Mouse (Mus musculus) frontal cortex, postnatal 36 days (tissue): ENCODE data around the gene Gbx2.

ENCODE experiments used
- DNase-seq, 2 experiments: peaks; one replicate each; pipeline ENCODE4 v3.0.0; 2022; ENCODE audit warnings: low spot score in 2 of 2

The Gbx2 gene

DNA sequence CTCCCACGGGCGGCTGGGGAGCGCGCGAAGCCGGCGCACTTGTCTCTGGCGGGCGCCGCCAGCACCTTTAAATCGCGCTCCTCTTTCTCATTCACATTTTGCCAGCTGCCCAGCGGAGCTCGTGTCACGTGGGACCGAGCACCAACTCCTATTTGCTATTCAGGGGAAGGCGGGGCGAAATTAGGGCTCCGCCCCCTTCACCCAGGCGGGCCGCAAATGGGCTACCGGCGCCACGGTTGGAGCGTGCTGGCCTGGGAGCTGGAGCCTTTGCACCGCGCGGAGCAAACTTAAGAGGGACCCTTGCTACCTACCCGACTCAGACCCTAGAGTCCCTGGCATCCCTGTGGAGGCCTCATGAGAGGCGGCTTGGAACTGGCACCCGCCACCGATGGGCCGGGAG lies at the start of gene Gbx2:
Gene Gbx2, minus strand, starts transcription at position 60 of the 400 bp plus-strand sequence.
- DNase-seq, result no peak

DNA sequence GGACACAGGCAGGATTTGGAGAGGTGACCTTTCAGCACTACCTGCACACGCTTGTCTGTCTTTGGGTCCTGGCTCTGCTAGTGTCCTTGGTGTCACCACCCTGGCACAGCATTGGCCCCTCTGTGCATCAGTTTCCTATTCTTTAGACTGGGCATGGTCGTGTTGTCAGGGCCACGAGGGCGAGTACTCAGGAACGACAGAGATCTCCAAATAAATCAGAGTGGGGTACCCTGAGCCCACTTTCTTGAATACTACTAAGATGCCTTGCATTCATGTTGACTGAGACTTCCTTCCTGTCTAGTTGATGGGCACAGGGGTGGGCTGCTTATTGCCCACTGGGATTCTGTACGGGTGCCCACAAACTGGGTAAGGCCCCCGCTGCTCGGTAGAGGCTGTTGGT lies 46.3 kb upstream of the Gbx2 start:
- DNase-seq, result no peak

DNA sequence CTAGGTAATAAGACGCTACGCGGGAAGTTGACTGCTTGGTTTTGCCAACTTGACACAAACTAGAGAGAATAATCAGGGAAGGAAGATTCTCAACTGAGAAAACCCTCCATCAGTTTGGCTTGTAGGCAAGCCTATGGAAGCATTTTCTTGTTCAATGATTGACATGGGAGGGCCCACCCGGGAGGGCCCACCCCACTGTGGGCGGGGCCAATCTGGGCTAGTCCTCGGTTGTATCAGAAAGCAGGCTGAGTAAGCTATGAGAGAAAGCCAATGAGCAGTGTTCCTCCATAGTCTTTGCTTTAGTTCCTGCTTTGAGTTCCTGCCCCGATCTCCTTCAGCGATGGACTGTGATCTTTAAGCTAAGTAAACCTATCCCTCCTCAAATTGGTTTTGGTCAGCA lies 45.4 kb upstream of the Gbx2 start:
- DNase-seq, result no peak

DNA sequence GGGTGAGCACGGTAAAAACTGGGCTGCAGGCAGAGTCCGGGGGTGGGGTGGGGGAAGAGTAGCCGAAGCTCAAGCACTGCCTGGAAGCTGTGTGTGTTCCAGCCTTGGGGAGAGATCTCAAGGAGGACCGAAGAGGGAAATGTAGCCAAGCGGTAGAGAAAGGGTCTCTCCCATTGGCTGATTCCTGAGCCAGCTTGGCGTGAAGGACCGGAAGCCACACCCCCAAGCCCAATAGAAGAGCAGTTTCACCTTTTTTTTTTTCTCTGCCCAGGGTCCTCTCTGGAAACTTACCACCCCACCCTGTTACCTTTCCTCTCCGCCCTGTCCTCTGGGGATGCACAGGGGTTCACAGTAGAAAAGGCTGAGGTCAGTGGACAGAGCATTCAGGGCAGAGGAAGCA lies 43.6 kb upstream of the Gbx2 start:
- DNase-seq, result no peak

DNA sequence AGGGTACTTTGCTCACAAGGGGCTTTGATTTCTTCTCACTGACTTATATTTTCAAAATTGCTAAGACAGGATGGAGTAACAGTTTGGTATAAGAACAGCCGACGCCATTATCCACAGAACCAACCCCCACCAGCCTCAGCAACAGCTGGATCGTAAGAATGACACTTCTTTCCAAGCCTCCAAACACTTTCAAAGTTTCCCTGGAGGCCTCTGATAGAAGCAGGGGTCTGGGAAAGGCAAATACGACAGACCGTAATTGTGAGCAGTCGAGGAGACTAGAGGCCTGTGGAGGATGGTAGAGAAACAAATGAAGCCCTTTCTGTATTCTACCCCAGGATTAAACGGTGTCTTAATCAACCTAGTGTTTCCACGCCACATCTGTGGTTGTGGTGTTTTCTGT lies 40.9 kb upstream of the Gbx2 start:
- DNase-seq, result no peak

DNA sequence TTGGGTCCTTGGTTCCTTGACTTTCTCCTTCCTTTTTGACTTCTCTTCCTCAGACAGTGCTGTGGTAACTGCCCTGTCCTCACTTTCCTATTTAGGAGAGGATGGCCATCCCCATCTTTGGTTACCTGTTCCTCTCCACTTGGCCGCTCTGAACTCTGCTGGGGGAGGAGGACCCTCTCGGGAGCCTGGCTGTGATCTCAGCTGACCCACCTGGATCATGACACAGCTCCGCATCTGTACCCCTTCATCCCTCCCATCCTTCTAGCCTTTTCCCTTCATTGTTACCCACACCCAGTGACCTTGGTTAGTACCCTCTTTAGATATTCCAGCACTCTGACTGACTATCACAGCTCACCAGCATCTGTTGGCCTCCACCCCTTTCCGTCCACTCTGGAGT lies 38.7 kb upstream of the Gbx2 start:
- no peak for DNase-seq

DNA sequence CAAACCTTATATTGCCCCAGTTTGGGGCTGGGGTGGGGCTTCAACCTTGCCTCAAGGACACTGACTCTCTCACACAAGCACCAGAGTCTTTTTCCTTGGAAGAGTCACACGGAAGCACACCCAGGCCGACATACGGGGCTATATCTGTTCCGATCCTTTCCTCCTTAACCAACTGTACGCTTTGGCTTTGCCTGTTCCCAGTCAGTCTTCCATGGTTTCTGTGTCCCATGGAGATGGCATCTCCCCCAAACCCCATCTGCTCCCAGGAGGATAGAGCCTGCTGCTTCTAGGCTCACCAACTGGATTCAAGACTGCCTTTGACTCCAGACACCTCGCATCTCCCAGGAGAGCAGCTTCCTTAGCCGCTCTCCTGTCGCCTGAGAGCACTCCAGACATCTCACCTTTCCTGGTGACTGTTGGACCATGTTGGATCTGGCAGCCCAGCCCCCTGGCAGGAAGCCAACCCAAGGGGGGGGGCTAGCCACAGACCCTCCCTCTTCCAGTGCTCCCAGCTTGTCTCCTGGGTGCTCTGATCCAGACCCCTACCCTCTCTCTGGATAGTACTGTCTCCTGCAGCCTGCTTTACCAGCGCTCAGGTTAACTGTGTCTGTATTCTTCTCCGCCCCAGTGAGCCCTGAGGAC lies 38.2 kb upstream of the Gbx2 start:
- no peak for DNase-seq

DNA sequence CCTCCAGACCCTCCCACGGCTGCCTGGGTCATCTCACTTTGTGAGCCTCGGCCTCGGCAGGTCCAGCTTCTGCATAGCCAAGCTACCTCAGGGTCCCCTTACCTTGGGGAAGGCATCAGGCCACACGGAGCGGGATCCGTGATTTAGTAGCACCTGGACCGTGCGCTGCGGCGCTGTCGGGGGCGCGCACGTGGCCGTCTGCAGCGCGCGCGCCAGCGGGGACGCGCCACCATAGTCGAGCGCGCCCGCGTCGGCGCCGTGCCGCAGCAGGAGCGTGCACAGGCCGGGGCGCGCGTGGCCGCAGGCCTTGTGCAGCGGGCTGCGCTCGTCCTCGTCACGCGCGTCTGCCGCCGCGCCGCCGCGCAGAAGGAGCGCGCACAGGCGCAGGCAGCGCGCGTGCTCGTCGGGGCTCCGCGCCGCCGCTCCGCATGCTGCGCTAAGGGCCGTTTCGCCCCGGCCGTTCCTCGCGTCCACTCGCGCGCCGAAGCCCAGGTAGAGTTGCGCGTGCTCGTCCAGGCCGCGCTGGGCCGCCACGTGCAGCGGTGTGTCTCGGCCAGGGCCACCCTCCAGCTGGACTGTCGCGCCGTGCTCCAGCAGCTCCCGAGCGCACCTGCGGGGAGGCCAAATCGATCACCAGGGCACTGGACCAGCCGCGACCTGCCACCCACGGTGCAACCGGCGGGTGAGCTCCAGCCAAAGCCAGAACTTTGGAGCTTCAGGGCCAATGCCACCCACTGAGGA lies 37.3 kb upstream of the Gbx2 start:
- DNase-seq, result peak; percentile 47 to 55

DNA sequence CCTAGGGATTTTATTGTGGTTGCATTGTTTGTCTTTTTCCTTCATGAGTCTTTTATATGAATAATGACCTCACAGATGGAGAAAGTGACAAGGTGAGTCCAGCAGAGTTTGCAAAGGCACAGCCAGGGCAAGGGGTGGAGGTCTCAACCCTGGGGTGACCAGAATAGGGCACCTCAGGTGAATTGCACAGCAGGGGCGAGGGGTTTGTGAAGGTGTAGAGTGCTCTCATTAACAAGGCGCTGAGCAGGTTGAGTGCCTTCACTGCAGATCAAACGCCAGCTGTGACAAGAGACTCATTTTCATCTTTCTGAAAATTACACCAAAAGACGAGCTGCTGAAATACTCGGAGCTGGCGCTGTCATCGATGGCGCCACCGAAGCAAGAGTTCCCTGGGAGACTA lies 36.6 kb upstream of the Gbx2 start:
- no peak for DNase-seq

DNA sequence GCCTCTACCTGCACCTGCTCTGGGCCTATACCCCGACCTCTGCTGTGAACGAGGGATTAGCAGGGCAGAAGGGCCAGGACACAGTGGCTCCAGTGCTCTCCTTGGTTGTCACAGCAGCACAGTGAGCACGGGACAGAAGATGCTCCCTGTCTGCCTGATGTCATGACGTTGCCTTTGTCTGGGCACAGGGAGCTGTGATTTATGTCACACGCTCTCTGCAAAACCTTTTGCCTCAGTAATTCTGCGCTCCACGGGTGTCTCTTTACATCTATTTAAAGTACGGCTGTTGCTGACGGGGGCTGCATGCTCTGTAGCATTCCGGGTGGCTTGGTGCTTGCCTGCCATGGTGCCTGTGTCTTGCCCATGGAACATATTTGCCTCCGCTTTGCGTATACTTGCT lies 33.4 kb upstream of the Gbx2 start:
- DNase-seq, result no peak

DNA sequence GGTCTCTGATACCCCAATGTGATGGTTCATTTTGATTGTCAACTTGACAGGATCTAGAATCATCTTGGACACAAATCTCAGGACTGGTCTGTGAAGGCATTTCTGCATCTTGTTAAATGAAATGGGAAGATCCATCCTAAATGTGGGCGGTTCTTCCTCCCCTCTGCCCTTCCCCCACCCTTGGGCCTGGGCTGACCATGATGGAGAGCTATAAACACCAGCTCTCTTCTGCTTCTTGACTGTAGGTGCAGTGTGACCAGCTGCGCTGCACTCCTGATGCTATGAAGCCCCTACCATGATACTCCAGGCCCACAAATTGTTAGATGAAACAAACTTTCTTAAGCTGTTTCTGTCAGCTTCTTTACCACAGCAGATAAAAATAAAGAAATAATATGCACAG lies 32.3 kb upstream of the Gbx2 start:
- DNase-seq, result no peak

DNA sequence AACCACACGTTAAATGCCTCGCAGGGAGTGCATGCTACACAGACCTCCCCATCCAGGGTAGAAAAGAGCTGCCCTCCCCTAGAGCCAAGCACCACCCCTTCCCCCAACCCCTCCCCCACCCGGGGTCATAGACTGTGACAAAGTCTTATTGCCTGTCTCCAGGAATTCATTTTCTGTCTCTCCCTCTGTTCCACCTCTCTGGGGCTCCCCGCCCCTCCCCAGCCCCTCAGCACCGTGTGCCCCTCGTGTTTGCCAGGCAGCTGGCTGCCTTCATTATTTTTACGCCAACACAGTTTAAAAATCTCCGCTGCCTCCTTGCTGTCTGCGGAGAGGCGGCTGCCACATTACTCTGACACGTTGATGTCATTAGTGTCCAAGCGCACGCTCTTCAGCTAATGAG lies 31.1 kb upstream of the Gbx2 start:
- DNase-seq, result no peak

DNA sequence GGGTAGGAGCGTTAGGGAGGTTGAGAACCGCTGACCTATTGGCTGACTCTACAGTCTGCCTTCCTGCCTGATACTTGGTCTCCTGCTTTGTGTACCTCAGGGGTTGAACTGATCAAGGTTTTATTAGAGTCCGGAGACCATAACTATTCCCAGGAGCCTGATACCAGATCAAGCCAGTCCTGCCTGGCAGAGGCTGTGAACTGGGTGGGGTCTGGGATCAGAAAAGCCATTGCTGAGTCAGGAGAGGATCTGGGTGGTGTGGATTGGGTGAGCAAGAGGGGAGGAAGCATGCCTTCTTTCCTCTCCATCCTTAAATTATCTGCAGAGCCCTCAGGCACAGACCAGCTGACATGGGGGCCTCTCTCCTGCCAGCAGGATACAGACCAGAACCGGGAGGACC lies 28.4 kb upstream of the Gbx2 start:
- DNase-seq, result no peak

DNA sequence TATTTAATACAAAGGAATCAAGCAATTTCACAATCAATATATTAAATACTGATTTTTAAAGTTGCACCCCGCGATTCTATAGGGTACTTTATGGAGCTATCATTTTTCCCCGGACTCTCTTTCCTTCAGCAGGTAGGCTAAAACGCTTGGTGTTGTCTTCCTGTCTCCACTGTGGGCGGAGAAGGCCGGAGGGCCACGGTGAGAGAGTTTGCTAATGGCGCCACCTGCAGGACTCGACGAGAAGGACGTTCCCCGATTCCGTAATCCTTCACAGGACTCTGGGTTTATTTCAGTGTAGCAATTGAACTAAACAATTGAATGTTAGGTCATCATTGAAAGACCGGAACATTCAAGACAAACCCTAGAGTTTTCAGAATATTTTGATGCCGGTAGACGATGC lies 12.2 kb upstream of the Gbx2 start:
- DNase-seq, result peak in 1 of 2 experiments; percentile 70

DNA sequence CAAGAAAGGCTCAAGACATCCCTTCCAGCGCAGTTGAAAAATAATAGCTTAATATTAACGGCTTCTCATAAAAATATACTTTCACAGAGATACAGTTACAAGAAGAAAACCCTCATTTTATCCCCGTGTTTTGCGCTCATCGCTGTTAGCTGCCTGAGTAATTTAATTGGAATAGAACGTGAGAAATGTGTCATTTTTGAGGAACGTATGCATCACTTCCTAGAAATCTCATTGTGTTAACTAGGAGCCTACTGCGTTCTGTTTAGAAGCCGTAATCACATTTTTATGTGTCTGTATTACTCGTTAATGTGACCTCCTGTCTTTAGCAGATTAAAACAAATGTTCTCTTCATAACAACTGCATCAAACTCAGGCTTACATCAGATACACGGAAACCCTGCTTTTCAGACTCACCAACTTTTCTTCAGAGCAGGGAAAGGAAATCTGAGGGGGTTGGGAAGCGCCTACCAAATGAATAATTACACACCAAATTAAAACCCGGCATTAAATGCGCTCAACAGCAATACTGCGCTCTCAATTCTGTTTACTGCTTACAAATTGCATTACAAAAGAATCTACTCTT lies 11.5 kb upstream of the Gbx2 start:
- no peak for DNase-seq

DNA sequence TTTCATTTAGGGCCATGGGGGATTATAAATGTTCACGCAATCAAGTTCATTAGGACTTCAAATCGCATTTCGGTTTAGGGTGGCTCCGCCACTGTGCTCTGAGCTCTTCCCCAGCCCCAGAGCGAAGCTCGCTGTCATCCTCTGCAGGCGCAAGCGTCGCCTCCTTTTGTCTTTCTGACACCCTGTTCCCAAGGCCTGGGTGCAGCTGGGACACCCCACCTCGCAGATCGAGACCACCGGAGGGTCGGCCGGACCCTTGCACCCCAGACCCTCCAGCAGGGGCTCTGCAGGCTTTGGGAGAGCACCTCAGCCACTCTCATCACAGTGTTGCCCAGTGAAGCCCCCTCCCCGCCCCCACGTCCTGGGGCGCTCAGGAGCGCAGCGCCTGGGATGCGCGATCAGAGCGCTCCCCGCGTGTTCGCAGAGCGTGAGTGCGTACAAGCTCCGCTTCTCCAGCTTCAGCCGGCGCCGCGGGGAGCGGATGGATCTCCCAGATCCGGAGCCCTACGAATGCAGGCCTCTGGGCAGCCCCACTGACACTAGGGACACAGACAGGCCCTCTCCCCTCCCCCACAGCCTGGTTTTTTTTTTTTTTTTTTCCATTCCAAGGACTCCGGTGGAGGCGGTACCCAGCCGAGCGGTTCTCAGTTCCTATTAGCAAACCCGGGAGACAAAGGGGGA lies 10.9 kb upstream of the Gbx2 start:
- no peak for DNase-seq

DNA sequence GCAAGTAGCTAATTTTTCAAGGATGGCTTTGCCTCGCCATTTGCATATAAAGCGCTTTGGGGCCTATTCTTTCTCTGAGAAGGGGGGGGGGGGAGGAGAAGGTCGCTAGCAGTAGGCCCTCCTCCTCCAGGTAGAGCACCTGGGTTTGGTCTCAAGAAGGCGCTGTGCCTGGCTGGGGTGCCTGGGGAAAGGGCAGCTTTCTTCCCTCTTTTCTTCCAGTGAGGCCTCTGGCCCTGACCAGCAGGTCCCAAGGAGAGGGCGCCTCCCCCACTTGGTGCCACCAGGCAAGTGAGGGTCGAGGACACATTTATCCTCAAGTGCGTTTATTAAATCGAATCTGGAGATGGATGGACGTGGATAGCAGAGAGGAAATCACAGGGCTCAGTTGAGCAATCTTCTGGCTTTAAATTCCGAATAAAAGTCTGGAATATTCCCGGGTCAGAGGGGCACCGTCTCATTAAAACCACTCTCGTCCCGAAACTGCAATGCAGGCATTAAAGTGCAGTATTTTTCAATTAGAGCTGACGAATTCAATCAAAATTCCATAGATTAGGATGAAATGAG lies 10.1 kb upstream of the Gbx2 start:
- DNase-seq, result no peak

DNA sequence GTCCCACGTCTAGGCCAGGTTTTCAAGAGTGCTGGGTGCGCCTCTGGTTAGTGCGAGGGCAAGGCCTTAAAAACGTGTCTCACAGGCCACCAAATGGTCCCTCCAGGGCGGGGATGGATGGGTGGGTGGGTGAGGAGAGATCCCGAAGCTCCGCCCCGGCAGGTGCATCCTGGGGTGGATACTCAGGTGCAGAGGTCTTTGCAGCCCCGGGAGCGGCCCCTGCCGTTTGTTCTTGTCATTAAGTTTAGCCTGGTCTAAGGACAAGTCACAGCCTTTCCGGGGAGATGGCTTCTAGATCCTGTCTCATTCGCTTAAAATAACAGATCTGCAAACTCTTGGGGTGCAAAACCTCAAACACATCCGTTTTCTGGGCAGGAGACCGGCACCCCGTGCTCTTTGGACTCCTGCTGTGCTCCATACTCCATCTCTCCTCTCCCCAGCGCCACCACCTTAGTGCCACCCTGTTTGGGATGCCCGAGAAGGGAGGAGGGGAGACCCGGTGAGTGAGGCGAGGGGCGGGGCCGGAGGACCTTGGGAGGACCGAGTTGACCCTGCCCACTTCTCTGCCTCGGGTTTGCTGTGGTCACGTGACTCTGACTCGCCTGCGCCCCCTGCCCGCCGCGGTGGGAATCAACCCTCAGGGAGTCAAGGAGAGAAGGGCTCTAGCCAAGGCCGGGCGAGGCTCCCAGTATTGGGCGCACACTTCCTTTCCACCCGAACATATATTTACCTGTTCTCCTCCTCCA lies 9.2 kb upstream of the Gbx2 start:
- DNase-seq, result peak in 1 of 2 experiments; percentile 37

DNA sequence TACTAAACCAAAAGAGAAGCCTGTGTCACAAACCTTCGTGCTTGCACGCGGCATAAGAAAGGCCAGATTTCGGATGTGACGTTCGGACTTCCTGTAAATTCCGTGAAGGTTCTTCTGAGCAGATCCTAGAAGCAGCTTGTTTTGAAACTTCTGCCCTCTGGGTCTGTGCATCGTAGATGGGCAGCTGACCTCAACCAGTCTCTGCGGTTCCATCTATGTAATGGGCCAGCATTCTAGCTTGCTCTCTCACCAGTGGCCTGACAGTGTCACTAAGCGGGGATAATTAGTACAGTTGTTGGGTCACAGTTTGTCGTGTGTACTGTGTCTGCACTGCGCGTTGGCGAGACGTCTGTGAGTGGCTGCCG lies 8.6 kb upstream of the Gbx2 start:
- no peak for DNase-seq

DNA sequence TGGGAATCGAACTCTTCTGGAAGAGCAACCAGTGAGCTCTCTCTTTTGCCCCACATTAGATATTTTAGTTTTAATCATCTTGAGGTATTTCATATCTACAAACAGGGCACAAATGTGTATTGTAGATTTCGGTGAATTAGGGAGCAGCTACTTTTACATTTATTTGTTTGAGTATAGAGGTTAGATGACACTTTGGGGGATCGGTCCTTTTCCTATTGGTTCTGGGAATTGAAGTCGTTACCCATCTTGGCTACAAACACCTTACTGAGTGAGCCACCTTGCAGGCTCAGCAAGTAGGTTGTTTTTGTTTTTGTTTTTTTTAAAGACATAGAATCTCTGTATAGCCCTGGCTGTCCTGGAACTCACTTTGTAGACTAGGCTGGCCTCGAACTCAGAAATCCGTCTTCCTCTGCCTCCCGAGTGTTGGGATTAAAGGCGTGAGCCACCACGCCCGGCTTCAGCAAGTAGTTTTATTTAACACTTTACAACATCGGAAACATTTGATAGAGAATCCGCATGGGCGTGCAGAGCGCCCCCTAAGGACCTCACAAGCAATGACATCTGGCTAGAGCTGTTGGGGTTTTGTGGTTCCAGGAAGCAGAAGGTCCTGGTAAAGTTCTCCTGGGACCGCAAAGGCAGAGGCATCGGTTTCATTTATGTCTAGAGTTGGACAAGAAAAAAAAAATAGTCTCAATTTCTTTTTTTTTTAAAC lies 8.1 kb upstream of the Gbx2 start:
- DNase-seq, result no peak
